18 mouse cellular contexts compared by ENCODE assay signal in the genomic region with DNA sequence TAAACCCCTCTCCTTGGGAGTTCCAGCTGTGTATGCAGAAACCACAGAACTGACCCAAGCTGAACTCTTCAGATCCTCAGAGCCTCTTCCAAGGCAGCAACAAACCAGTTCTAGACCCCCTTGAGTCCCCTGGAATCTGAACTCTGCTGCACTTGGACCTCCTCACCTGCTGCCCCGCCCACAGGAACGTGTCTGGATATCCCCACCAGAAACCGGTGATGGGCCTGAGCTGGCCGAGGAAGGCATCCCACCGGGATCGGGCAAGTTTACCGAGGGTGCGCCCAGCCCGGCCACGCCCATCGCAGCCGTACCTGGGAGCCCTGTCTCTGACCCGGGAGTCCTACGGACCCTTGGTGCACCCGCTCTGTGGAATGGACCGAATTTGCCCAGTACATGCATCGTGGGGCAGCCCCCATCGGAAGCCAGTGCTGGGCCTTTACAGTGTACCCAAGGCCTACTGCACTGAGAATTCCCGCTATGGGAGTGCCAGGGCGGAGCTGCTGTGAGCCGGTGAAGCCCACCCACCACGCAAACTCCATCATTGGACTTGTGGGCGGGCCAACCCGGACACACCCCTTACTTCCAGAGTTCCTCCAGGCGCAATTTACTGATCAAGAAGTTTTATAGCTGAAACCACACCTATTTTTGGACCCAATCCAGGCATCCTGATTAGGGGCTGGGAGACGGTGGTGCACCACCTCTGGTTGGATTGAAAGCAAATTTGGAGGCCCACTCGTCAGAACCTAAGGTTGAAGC. TPM values are rescaled to one million over a fixed set of nuclear protein-coding genes. Genes with fewer than 3 reads are reported as not detected.
A peak's percentile ranks its signal among the peaks of the same experiment; 100 is the strongest.
DNase-seq lines count a peak whose midpoint lies in the region; ATAC-seq lines count a peak whose summit lies in the region.
"Had no signal": no experiment of that assay in that cellular context is flagged by ENCODE, and none has a peak within 500 bp of the region (broad histone marks: within the 10 kb centered on the region; RNA-seq: fewer than 3 reads in every experiment).

No protein-coding gene starts in this region.

- WGBS in kidney, embryonic 14.5 days = 8% methylated on average over 27 of the region's 27 CpGs
- WGBS in intestine, embryonic 16.5 days = 12% methylated on average over 27 of the region's 27 CpGs

- H3K27me3 ChIP-seq in kidney, embryonic 14.5 days (ENCODE audit: control insufficient read depth, insufficient read depth, low read length) = peaks cover 39% of the 10 kb centered on the region
- H3K27me3 ChIP-seq in intestine, embryonic 16.5 days (replicated peaks; ENCODE audit: control insufficient read depth, insufficient read depth, low read length) = peaks cover 26% of the 10 kb centered on the region

- no peak for ATAC-seq in kidney, embryonic 14.5 days (ENCODE audit: low FRiP score, low TSS enrichment)
- peak; percentile 21 for ATAC-seq in intestine, embryonic 16.5 days
- ATAC-seq: CD4-positive, CD25-positive, alpha-beta regulatory T cell, adult 4 months; forebrain, postnatal 0 days; midbrain, embryonic 13.5 days had no signal

- peaks cover 45% of the 10 kb centered on the region for H3K36me3 ChIP-seq in kidney, embryonic 14.5 days (ENCODE audit: control insufficient read depth, insufficient read depth, low read length)
- peaks cover 20% of the 10 kb centered on the region for H3K36me3 ChIP-seq in intestine, embryonic 16.5 days (ENCODE audit: control insufficient read depth, insufficient read depth, low read length)

- no peak overlapping the region for H3K27ac ChIP-seq in kidney, embryonic 14.5 days (ENCODE audit: low read depth, low read length)
- H3K27ac ChIP-seq in intestine, embryonic 16.5 days (ENCODE audit: low read length) = no peak overlapping the region
- H3K27ac ChIP-seq: liver, embryonic 15.5 days; midbrain, embryonic 13.5 days; neural tube, embryonic 13.5 days had no signal

- DNase-seq in kidney, adult 8-10 months = no peak
- DNase-seq in R1 (ENCODE audit: low read depth, low spot score) = peak; percentile 89
- DNase-seq in lung, postnatal 36 days = peak; percentile 46
- DNase-seq in layer of hippocampus, adult 9-10 months (ENCODE audit: low spot score) = no peak
- DNase-seq in B cell, adult 2 months = no peak
- DNase-seq in ovary, postnatal 14 days (ENCODE audit: low spot score) = no peak
- DNase-seq: adrenal gland, postnatal 25 days; forebrain, postnatal 0 days; heart, postnatal 36 days; kidney, adult 2 months; thymus, postnatal 25 days had no signal

- peak overlapping the region; percentile 24; the same call in 1 of the 2 replicates for H3K4me2 ChIP-seq in kidney, embryonic 14.5 days (replicated peaks; ENCODE audit: low read depth, low read length)
- H3K4me2 ChIP-seq in intestine, embryonic 16.5 days (ENCODE audit: low read depth, low read length) = no peak overlapping the region
- H3K4me2 ChIP-seq: liver, embryonic 15.5 days; midbrain, embryonic 13.5 days; neural tube, embryonic 13.5 days had no signal

- H3K4me3 ChIP-seq in kidney, embryonic 14.5 days (ENCODE audit: low read length) = no peak overlapping the region
- H3K4me3 ChIP-seq in intestine, embryonic 16.5 days (ENCODE audit: low read length) = no peak overlapping the region
- H3K4me3 ChIP-seq: liver, embryonic 15.5 days; midbrain, embryonic 13.5 days; neural tube, embryonic 13.5 days had no signal

- H3K9ac ChIP-seq in kidney, embryonic 14.5 days (ENCODE audit: low read depth, low read length) = no peak overlapping the region
- H3K9ac ChIP-seq in intestine, embryonic 16.5 days (ENCODE audit: low read depth, low read length) = no peak overlapping the region
- H3K9ac ChIP-seq: forebrain, postnatal 0 days; liver, embryonic 15.5 days; midbrain, embryonic 13.5 days; neural tube, embryonic 13.5 days had no signal

- peaks cover 14% of the 10 kb centered on the region for H3K4me1 ChIP-seq in kidney, embryonic 14.5 days (ENCODE audit: control insufficient read depth, insufficient read depth, low read length)
- H3K4me1 ChIP-seq in intestine, embryonic 16.5 days (ENCODE audit: control insufficient read depth, insufficient read depth, low read length) = peaks cover 18% of the 10 kb centered on the region
- H3K4me1 ChIP-seq: neural tube, embryonic 13.5 days had no signal

- H3K9me3 ChIP-seq in kidney, embryonic 14.5 days (ENCODE audit: control insufficient read depth, low read length) = no peaks in the 10 kb centered on the region
- no peaks in the 10 kb centered on the region for H3K9me3 ChIP-seq in intestine, embryonic 16.5 days (ENCODE audit: control insufficient read depth, low read length)
- H3K9me3 ChIP-seq: liver, embryonic 15.5 days; midbrain, embryonic 13.5 days; neural tube, embryonic 13.5 days had no signal

RNA-seq across cellular contexts. Expression of a gene that starts 0.6 kb away (rescaled TPM):
- polyA plus RNA-seq in kidney, embryonic 14.5 days (2014; fragmentation: Nextera tagmentation; extraction: Ambion mirVana) = not detected in 2 replicates
- 0.28 TPM in 1 of 2 replicates, not detected in the other for polyA plus RNA-seq in intestine, embryonic 16.5 days (2015; fragmentation: Nextera tagmentation; extraction: Ambion mirVana)
- polyA plus RNA-seq: CD4-positive, CD25-positive, alpha-beta regulatory T cell, adult 4 months; kidney, adult 2 months; liver, embryonic 15.5 days; neural tube, embryonic 13.5 days had no signal

RNA-seq across cellular contexts. Expression of a gene that starts 6.5 kb away (rescaled TPM):
- 1.3 and 1.4 TPM in 2 replicates for polyA plus RNA-seq in kidney, embryonic 14.5 days (2014; fragmentation: Nextera tagmentation; extraction: Ambion mirVana)
- polyA plus RNA-seq in intestine, embryonic 16.5 days (2015; fragmentation: Nextera tagmentation; extraction: Ambion mirVana) = 1.4 and 1.8 TPM in 2 replicates
- polyA plus RNA-seq: CD4-positive, CD25-positive, alpha-beta regulatory T cell, adult 4 months; midbrain, embryonic 13.5 days; neural tube, embryonic 13.5 days had no signal

RNA-seq across cellular contexts. Expression of a gene that starts 14.6 kb away (rescaled TPM):
- not detected in 2 replicates for polyA plus RNA-seq in kidney, embryonic 14.5 days (2014; fragmentation: Nextera tagmentation; extraction: Ambion mirVana)
- 0.11 TPM in 1 of 2 replicates, not detected in the other for polyA plus RNA-seq in intestine, embryonic 16.5 days (2015; fragmentation: Nextera tagmentation; extraction: Ambion mirVana)
- polyA plus RNA-seq: CD4-positive, CD25-positive, alpha-beta regulatory T cell, adult 4 months; cortical plate, adult 2 months; forebrain, postnatal 0 days; liver, embryonic 15.5 days; midbrain, embryonic 13.5 days; neural tube, embryonic 13.5 days had no signal

RNA-seq across cellular contexts. Expression of a gene that starts 14.6 kb away (rescaled TPM):
- 21.4 and 35.0 TPM in 2 replicates for polyA plus RNA-seq in kidney, embryonic 14.5 days (2014; fragmentation: Nextera tagmentation; extraction: Ambion mirVana)
- polyA plus RNA-seq in intestine, embryonic 16.5 days (2015; fragmentation: Nextera tagmentation; extraction: Ambion mirVana) = 49.4 and 53.1 TPM in 2 replicates

RNA-seq across cellular contexts. Expression of a gene that starts 17.9 kb away (rescaled TPM):
- polyA plus RNA-seq in kidney, embryonic 14.5 days (2014; fragmentation: Nextera tagmentation; extraction: Ambion mirVana) = 158 and 228 TPM in 2 replicates
- 121 and 134 TPM in 2 replicates for polyA plus RNA-seq in intestine, embryonic 16.5 days (2015; fragmentation: Nextera tagmentation; extraction: Ambion mirVana)

Comparison
In these comparisons a context has a peak if more than half of its experiments do, and no peak if none do; other contexts are left out.
1. DNase-seq: peak in R1 (single experiment) and lung, postnatal 36 days (single experiment); none in kidney, adult 8-10 months (0 of 2), layer of hippocampus, adult 9-10 months (single experiment), B cell, adult 2 months (0 of 2) and ovary, postnatal 14 days (single experiment).